Mouse (Mus musculus): ENCODE measurements at regions not wholly inside any gene's neighbourhood (a gene's known extent, or its start where the extent isn't known, plus 50 kb on each side); places are given as distances from the start of the nearest gene placed in this dataset.

GRCm38 (mm10) chr14:31951894-31952293, 76.9 kb upstream of the Galnt15 start:
- no peaks in the 10 kb centered on the region for H3K27me3 ChIP-seq (ENCODE audit: control insufficient read depth, insufficient read depth, low read depth, low read length)
- no peak overlapping the region for H3K27ac ChIP-seq (ENCODE audit: low read length)
- ATAC-seq, result no peak
- H3K4me1 ChIP-seq (ENCODE audit: control insufficient read depth, insufficient read depth, low read length), result no peaks in the 10 kb centered on the region
- no peak overlapping the region for H3K9ac ChIP-seq (ENCODE audit: low read depth, low read length)
- no peaks in the 10 kb centered on the region for H3K9me3 ChIP-seq (replicated peaks; ENCODE audit: control insufficient read depth, low read length, poor library complexity, severe bottlenecking)
- no peaks in the 10 kb centered on the region for H3K36me3 ChIP-seq (ENCODE audit: control insufficient read depth, insufficient read depth, low read length)
- 78% methylated on average over 3 of the region's 3 CpGs for WGBS
- no peak overlapping the region for H3K4me2 ChIP-seq (ENCODE audit: low read length)
- H3K4me3 ChIP-seq (ENCODE audit: low read depth, low read length), result no peak overlapping the region

GRCm38 (mm10) chr14:31953783-31954182, 75.0 kb upstream of the Galnt15 start:
- no peak overlapping the region for H3K4me2 ChIP-seq (ENCODE audit: low read length)
- H3K27me3 ChIP-seq (ENCODE audit: control insufficient read depth, insufficient read depth, low read depth, low read length), result no peaks in the 10 kb centered on the region
- H3K27ac ChIP-seq (ENCODE audit: low read length), result no peak overlapping the region
- 87% methylated on average over 4 of the region's 4 CpGs for WGBS
- H3K4me3 ChIP-seq (ENCODE audit: low read depth, low read length), result no peak overlapping the region
- H3K9ac ChIP-seq (ENCODE audit: low read depth, low read length), result no peak overlapping the region
- H3K36me3 ChIP-seq (ENCODE audit: control insufficient read depth, insufficient read depth, low read length), result no peaks in the 10 kb centered on the region
- ATAC-seq, result no peak
- no peaks in the 10 kb centered on the region for H3K9me3 ChIP-seq (replicated peaks; ENCODE audit: control insufficient read depth, low read length, poor library complexity, severe bottlenecking)
- H3K4me1 ChIP-seq (ENCODE audit: control insufficient read depth, insufficient read depth, low read length), result no peaks in the 10 kb centered on the region

GRCm38 (mm10) chr14:31954945-31955344, 73.8 kb upstream of the Galnt15 start:
- peak; percentile 82; the same call in 1 of the 2 replicates for ATAC-seq
- H3K9ac ChIP-seq (ENCODE audit: low read depth, low read length), result no peak overlapping the region
- H3K36me3 ChIP-seq (ENCODE audit: control insufficient read depth, insufficient read depth, low read length), result no peaks in the 10 kb centered on the region
- no peak overlapping the region for H3K27ac ChIP-seq (ENCODE audit: low read length)
- no peaks in the 10 kb centered on the region for H3K9me3 ChIP-seq (replicated peaks; ENCODE audit: control insufficient read depth, low read length, poor library complexity, severe bottlenecking)
- no peaks in the 10 kb centered on the region for H3K27me3 ChIP-seq (ENCODE audit: control insufficient read depth, insufficient read depth, low read depth, low read length)
- no peaks in the 10 kb centered on the region for H3K4me1 ChIP-seq (ENCODE audit: control insufficient read depth, insufficient read depth, low read length)
- no peak overlapping the region for H3K4me2 ChIP-seq (ENCODE audit: low read length)
- H3K4me3 ChIP-seq (ENCODE audit: low read depth, low read length), result no peak overlapping the region
- 4% methylated on average over 4 of the region's 4 CpGs for WGBS

- Histone ChIP-seq H3K9ac (ENCODE audit: low read depth, low read length) (no peak overlapping the region), H3K4me3 (ENCODE audit: low read depth, low read length) (no peak overlapping the region), H3K4me2 (ENCODE audit: low read length) (no peak overlapping the region), H3K27ac (ENCODE audit: low read length) (no peak overlapping the region), H3K36me3 (ENCODE audit: control insufficient read depth, insufficient read depth, low read length) (no peaks in the 10 kb centered on the region), H3K4me1 (ENCODE audit: control insufficient read depth, insufficient read depth, low read length) (no peaks in the 10 kb centered on the region), H3K9me3 (replicated peaks; ENCODE audit: control insufficient read depth, low read length, poor library complexity, severe bottlenecking) (no peaks in the 10 kb centered on the region), H3K27me3 (ENCODE audit: control insufficient read depth, insufficient read depth, low read depth, low read length) (no peaks in the 10 kb centered on the region)
- ATAC-seq, result no peak
- WGBS, result 91% methylated on average over 10 of the region's 10 CpGs
Observed at GRCm38 (mm10) chr14:31957211-31957638, 71.6 kb upstream of the Galnt15 start.

GRCm38 (mm10) chr14:31960201-31960854, 68.5 kb upstream of the Galnt15 start:
- no peak overlapping the region for H3K27ac ChIP-seq (ENCODE audit: low read length)
- no peaks in the 10 kb centered on the region for H3K36me3 ChIP-seq (ENCODE audit: control insufficient read depth, insufficient read depth, low read length)
- no peaks in the 10 kb centered on the region for H3K4me1 ChIP-seq (ENCODE audit: control insufficient read depth, insufficient read depth, low read length)
- H3K4me2 ChIP-seq (ENCODE audit: low read length), result no peak overlapping the region
- ATAC-seq, result no peak
- WGBS, result 91% methylated on average over 9 of the region's 9 CpGs
- no peak overlapping the region for H3K9ac ChIP-seq (ENCODE audit: low read depth, low read length)
- H3K4me3 ChIP-seq (ENCODE audit: low read depth, low read length), result no peak overlapping the region
- H3K9me3 ChIP-seq (replicated peaks; ENCODE audit: control insufficient read depth, low read length, poor library complexity, severe bottlenecking), result no peaks in the 10 kb centered on the region
- H3K27me3 ChIP-seq (ENCODE audit: control insufficient read depth, insufficient read depth, low read depth, low read length), result no peaks in the 10 kb centered on the region

GRCm38 (mm10) chr14:31961442-31961841, 67.3 kb upstream of the Galnt15 start:
- Histone ChIP-seq H3K27ac (ENCODE audit: low read length) (no peak overlapping the region), H3K4me2 (ENCODE audit: low read length) (no peak overlapping the region), H3K4me1 (ENCODE audit: control insufficient read depth, insufficient read depth, low read length) (no peaks in the 10 kb centered on the region), H3K4me3 (ENCODE audit: low read depth, low read length) (no peak overlapping the region), H3K27me3 (ENCODE audit: control insufficient read depth, insufficient read depth, low read depth, low read length) (no peaks in the 10 kb centered on the region), H3K36me3 (ENCODE audit: control insufficient read depth, insufficient read depth, low read length) (no peaks in the 10 kb centered on the region), H3K9me3 (replicated peaks; ENCODE audit: control insufficient read depth, low read length, poor library complexity, severe bottlenecking) (no peaks in the 10 kb centered on the region), H3K9ac (ENCODE audit: low read depth, low read length) (no peak overlapping the region)
- 90% methylated on average over 5 of the region's 5 CpGs for WGBS
- ATAC-seq, result no peak

- Histone ChIP-seq H3K9me3 (replicated peaks; ENCODE audit: control insufficient read depth, low read length, poor library complexity, severe bottlenecking) (no peaks in the 10 kb centered on the region), H3K4me1 (ENCODE audit: control insufficient read depth, insufficient read depth, low read length) (no peaks in the 10 kb centered on the region)
- ATAC-seq, result no peak
Observed at GRCm38 (mm10) chr14:31963131-31963911, 65.5 kb upstream of the Galnt15 start.

GRCm38 (mm10) chr14:31964076-31964475, 64.7 kb upstream of the Galnt15 start:
- H3K4me2 ChIP-seq (ENCODE audit: low read length), result no peak overlapping the region
- H3K36me3 ChIP-seq (ENCODE audit: control insufficient read depth, insufficient read depth, low read length), result no peaks in the 10 kb centered on the region
- no peaks in the 10 kb centered on the region for H3K27me3 ChIP-seq (ENCODE audit: control insufficient read depth, insufficient read depth, low read depth, low read length)
- H3K9ac ChIP-seq (ENCODE audit: low read depth, low read length), result no peak overlapping the region
- H3K4me3 ChIP-seq (ENCODE audit: low read depth, low read length), result no peak overlapping the region
- no peaks in the 10 kb centered on the region for H3K4me1 ChIP-seq (ENCODE audit: control insufficient read depth, insufficient read depth, low read length)
- H3K9me3 ChIP-seq (replicated peaks; ENCODE audit: control insufficient read depth, low read length, poor library complexity, severe bottlenecking), result no peaks in the 10 kb centered on the region
- no peak overlapping the region for H3K27ac ChIP-seq (ENCODE audit: low read length)
- WGBS, result 72% methylated on average over 2 of the region's 2 CpGs
- no peak for ATAC-seq

More at GRCm38 (mm10) chr14:31963131-31963911, 65.5 kb upstream of the Galnt15 start:
- Histone ChIP-seq H3K4me3 (ENCODE audit: low read depth, low read length) (no peak overlapping the region), H3K36me3 (ENCODE audit: control insufficient read depth, insufficient read depth, low read length) (no peaks in the 10 kb centered on the region), H3K27ac (ENCODE audit: low read length) (no peak overlapping the region), H3K9ac (ENCODE audit: low read depth, low read length) (no peak overlapping the region), H3K27me3 (ENCODE audit: control insufficient read depth, insufficient read depth, low read depth, low read length) (no peaks in the 10 kb centered on the region), H3K4me2 (ENCODE audit: low read length) (no peak overlapping the region)
- 49% methylated on average over 12 of the region's 12 CpGs for WGBS

GRCm38 (mm10) chr14:31964831-31965230, 64.0 kb upstream of the Galnt15 start:
- H3K27me3 ChIP-seq (ENCODE audit: control insufficient read depth, insufficient read depth, low read depth, low read length), result no peaks in the 10 kb centered on the region
- ATAC-seq, result no peak
- H3K4me1 ChIP-seq (ENCODE audit: control insufficient read depth, insufficient read depth, low read length), result no peaks in the 10 kb centered on the region
- H3K9ac ChIP-seq (ENCODE audit: low read depth, low read length), result no peak overlapping the region
- no peak overlapping the region for H3K4me2 ChIP-seq (ENCODE audit: low read length)
- no peak overlapping the region for H3K27ac ChIP-seq (ENCODE audit: low read length)
- H3K36me3 ChIP-seq (ENCODE audit: control insufficient read depth, insufficient read depth, low read length), result no peaks in the 10 kb centered on the region
- H3K9me3 ChIP-seq (replicated peaks; ENCODE audit: control insufficient read depth, low read length, poor library complexity, severe bottlenecking), result no peaks in the 10 kb centered on the region
- H3K4me3 ChIP-seq (ENCODE audit: low read depth, low read length), result no peak overlapping the region
- 88% methylated on average over 4 of the region's 4 CpGs for WGBS
